Mouse (Mus musculus): Measurements from ENCODE around the gene Sergef.
"Not testable (repeated sequence)": the region's sequence is repeated elsewhere in the genome, so short reads cannot be mapped to it uniquely, and the experiment has no call there.

Gene Sergef

GRCm38 (mm10) chr7:46639692-46640031 is at the start of gene Sergef:
Gene Sergef (minus strand): TSS chr7:46639807.
- peak; percentile 91 for DNase-seq (ENCODE audit: low read depth, low spot score)

- DNase-seq (ENCODE audit: low read depth, low spot score): peak; percentile 44
These were observed 47.2 kb upstream of the Sergef start for GRCm38 (mm10) chr7:46686827-46687226.

- DNase-seq (ENCODE audit: low read depth, low spot score): no peak
These were observed 41.1 kb upstream of the Sergef start for GRCm38 (mm10) chr7:46680732-46681131.

GRCm38 (mm10) chr7:46679044-46679443 is 39.4 kb upstream of the Sergef start:
- DNase-seq (ENCODE audit: low read depth, low spot score): not testable (repeated sequence)

GRCm38 (mm10) chr7:46678417-46678816 is 38.8 kb upstream of the Sergef start:
- DNase-seq (ENCODE audit: low read depth, low spot score): no peak

GRCm38 (mm10) chr7:46676808-46677360 is 37.3 kb upstream of the Sergef start:
- DNase-seq (ENCODE audit: low read depth, low spot score): no peak

- DNase-seq (ENCODE audit: low read depth, low spot score): no peak
These were observed 36.3 kb upstream of the Sergef start for GRCm38 (mm10) chr7:46675886-46676285.

GRCm38 (mm10) chr7:46675061-46675460 is 35.5 kb upstream of the Sergef start:
- DNase-seq (ENCODE audit: low read depth, low spot score): no peak

- DNase-seq (ENCODE audit: low read depth, low spot score): no peak
These were observed 32.6 kb upstream of the Sergef start, which contains the start of gene Tph1 for GRCm38 (mm10) chr7:46672160-46672672. Gene Tph1 (minus strand): TSS chr7:46672537.

GRCm38 (mm10) chr7:46667256-46667655 is 27.6 kb upstream of the Sergef start:
- DNase-seq (ENCODE audit: low read depth, low spot score): peak; percentile 36

- DNase-seq (ENCODE audit: low read depth, low spot score): peak; percentile 45
These were observed 25.6 kb upstream of the Sergef start for GRCm38 (mm10) chr7:46665236-46665635.

GRCm38 (mm10) chr7:46661591-46662090 is 22.0 kb upstream of the Sergef start:
- DNase-seq (ENCODE audit: low read depth, low spot score): no peak

GRCm38 (mm10) chr7:46652279-46652678 is 12.7 kb upstream of the Sergef start:
- no peak for DNase-seq (ENCODE audit: low read depth, low spot score)

GRCm38 (mm10) chr7:46650231-46650630 is 10.6 kb upstream of the Sergef start:
- DNase-seq (ENCODE audit: low read depth, low spot score): not testable (repeated sequence)

GRCm38 (mm10) chr7:46648431-46649140 is 9.0 kb upstream of the Sergef start:
- DNase-seq (ENCODE audit: low read depth, low spot score): no peak

- no peak for DNase-seq (ENCODE audit: low read depth, low spot score)
These were observed 3.6 kb upstream of the Sergef start for GRCm38 (mm10) chr7:46643172-46643571.

- no peak for DNase-seq (ENCODE audit: low read depth, low spot score)
These were observed 455 bp upstream of the Sergef start for GRCm38 (mm10) chr7:46640062-46640461.

GRCm38 (mm10) chr7:46638889-46639691 is 517 bp downstream of the Sergef start:
- DNase-seq (ENCODE audit: low read depth, low spot score): no peak

- no peak for DNase-seq (ENCODE audit: low read depth, low spot score)
These were observed 11.1 kb downstream of the Sergef start for GRCm38 (mm10) chr7:46628375-46628975.

- no peak for DNase-seq (ENCODE audit: low read depth, low spot score)
These were observed 15.6 kb downstream of the Sergef start for GRCm38 (mm10) chr7:46623979-46624378.

- DNase-seq (ENCODE audit: low read depth, low spot score): no peak
These were observed 21.0 kb downstream of the Sergef start for GRCm38 (mm10) chr7:46618416-46619110.

Measured in CD4-positive, CD25-positive, alpha-beta regulatory T cell, adult 2 months (primary cell).